Mouse (Mus musculus): Measurements from ENCODE around the gene Apol8.

The Apol8 gene

DNA sequence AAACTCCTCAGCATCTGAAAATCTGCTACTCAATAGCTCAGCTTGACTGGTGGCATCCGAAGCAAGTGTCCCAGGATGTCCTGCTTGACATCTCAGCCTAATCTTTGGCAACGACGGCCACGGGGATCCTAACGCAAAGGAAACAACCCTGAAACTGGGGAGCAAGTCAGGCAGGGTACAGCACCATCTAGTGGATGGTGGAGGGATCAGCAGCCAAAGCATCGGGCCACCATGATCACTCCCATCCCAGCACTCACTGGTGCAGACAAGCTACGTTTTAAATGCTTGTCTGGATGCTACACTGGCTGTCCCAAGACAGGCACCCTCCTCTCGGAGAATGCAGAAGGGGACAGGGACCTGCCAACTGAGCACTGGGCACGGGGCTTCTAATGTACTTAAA is at the start of gene Apol8:
Gene Apol8 (minus strand): TSS at position 156 of the 400 bp plus-strand sequence.
- no peak for DNase-seq (ENCODE audit: low spot score in 2 of 2)

GRCm38 (mm10) chr15:77805657-77806056 is 48.9 kb upstream of the Apol8 start:
- DNase-seq (ENCODE audit: low spot score in 2 of 2) = no peak

DNA sequence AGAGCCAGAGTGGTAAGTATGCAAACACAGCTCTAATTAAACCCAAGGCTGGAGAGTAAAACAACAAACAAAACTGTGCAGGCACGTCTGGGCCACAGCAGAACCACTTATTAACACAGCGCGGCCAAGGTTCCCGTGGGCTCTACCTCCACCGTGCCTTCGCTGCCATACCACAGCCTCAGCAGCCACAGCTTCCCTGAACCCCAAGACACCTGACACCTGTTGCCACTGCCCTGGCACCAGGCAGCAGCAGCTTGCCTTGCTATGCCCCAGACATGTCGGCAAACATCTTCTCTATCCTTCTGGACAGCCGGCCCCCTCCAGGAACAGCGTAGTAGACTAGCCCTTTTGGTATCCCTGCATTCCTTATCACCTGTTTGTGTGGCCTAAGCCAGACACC is 48.1 kb upstream of the Apol8 start:
- no peak for DNase-seq (ENCODE audit: low spot score in 2 of 2)

DNA sequence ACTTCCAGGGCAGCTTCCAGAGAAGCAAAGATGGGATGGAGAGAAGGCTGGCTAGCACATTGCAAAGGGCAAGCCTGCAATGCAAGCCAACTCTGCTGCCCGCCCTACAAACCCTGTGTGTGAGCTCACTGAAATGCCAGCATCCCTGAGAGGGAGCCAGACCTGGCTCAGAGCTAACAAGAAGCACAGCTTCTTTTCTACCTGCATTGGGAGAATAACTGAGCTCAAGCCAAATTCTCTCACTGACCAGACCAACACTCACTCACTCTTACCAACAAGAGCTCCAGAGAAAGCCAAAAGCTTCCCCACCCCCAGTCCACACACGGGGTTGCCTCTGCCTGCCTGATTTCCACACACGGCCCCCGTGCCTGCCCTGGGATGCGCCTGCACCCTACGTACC is 47.7 kb upstream of the Apol8 start:
- no peak for DNase-seq (ENCODE audit: low spot score in 2 of 2)

GRCm38 (mm10) chr15:77803747-77804146 is 46.9 kb upstream of the Apol8 start:
- no peak for DNase-seq (ENCODE audit: low spot score in 2 of 2)

DNA sequence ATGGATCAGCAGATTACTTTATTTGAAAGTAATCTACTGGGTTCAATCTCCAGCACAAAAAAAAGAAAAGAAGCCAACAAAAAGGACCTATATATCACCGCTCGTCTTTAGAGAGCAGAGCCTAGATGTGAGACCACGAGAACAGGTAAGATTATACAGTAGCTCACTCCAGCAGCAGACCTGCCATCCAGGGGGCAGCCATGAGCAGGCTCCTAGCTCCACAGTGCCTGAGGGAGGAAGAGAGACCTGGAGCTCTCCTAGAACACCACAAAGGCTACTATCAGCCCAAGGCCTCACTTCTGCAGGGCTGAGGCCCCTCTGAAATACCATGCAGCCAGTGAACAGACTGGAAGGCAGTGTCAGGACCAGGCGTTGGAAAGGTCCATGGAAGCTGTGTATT is 46.2 kb upstream of the Apol8 start:
- no peak for DNase-seq (ENCODE audit: low spot score in 2 of 2)

DNA sequence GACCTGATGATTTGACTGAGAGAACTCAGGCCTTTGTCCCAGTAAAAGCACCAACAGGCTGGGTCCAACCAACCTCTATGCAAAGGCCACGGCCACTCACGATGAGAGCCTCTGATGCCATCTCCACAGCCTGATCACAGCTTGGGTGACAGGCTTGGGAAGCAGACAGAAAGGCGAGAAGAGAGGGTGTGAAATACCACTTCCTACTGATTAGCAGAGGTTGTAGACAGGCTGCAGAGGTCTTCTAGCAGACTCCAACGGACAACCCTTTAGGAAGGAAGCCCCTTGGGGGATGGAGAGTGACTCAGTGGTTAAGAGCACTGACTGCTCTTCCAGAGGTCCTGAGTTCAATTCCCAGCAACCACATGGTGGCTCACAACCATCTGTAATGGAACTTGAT is 44.4 kb upstream of the Apol8 start:
- no peak for DNase-seq (ENCODE audit: low spot score in 2 of 2)

GRCm38 (mm10) chr15:77800511-77800910 is 43.7 kb upstream of the Apol8 start:
- DNase-seq (ENCODE audit: low spot score in 2 of 2) = peak in 1 of 2 experiments; percentile 56

DNA sequence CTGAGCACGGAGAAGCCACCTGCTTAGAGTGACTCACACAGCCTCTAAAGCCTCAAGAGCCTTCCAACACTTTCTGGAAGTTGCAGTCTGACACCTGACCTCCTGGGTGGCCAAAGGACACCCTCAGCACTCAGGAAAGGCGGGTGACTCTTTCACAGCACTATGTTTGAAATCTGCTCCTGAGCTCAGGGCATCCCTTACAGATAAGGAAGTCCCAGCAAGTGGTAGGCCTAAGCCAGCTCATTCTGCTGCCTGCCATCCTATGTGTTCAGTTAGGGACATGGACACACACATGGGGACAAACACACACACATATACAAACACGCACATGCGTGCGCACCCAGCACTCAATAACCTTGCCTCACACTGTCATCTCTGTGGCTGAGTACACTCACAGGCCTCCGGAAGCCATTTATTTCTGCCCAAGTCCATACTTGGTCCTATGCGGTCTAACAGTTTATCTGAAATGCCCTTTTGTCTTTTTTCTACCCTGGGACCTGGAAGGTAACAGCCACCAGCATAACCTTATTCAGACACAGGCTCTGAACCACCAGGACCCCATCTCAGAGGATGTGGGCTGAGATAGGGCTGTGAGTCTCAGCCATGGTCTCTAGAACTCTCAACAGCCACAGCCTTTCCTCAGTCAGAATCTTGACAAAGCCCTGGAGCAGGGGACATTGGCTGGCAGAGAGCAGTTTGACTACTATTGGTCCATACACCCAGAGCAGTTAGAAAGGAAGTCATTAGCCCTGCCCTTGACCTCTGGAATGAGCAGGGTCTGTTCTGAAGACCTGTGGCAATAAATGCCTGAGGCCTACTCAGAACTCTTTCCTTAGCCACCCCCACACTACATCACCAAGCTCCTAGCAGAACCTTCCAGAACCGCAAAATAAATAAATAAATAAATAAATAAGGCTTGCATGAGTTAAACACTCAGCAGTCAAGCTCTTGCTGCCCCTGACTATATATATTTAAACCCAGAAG is 43.0 kb upstream of the Apol8 start:
- no peak for DNase-seq (ENCODE audit: low spot score in 2 of 2)

GRCm38 (mm10) chr15:77798664-77799490 is 42.1 kb upstream of the Apol8 start:
- peak; percentile 66 to 75 for DNase-seq (ENCODE audit: low spot score in 2 of 2)

- no peak for DNase-seq (ENCODE audit: low spot score in 2 of 2)
These were observed 41.0 kb upstream of the Apol8 start for GRCm38 (mm10) chr15:77797609-77798411.

GRCm38 (mm10) chr15:77796409-77797035 is 39.7 kb upstream of the Apol8 start:
- no peak for DNase-seq (ENCODE audit: low spot score in 2 of 2)

- no peak for DNase-seq (ENCODE audit: low spot score in 2 of 2)
These were observed 38.1 kb upstream of the Apol8 start for GRCm38 (mm10) chr15:77794908-77795356.

DNA sequence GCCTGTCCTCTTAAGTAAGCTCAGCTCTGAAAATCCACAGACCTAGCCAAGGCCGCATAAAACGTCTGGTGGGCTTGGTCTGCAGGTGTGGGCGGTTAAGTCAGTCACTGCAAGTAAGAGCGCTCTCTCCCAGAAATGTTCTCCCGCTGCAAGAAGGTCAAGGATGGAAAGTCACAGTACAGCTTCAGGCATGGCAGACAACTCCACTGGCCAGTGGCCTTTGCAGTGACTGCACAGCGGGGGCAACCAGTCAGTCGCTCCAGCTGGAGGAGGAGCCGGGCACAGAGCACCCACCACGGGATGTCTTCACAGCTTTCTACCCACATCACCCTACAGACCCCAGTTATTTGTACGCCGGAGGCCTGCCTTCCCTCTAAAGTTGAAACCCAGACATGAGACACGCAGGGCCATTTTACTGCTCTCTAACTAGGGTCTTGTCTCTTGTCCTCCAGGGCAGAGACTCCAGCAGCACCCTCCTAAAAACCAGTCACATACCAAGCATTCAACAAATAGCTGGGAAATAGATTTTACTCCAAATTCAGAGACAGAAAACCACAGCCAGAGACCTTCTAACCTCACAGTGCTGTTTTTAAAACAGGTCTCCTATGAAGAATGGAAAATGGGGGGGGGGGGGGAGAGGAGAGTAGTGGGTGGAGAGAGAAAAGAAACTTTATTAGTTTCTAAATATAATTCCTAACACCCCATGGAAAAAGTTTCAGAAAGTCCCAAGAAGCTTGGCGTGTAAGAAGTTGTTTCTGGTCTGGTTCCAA is 37.5 kb upstream of the Apol8 start:
- DNase-seq (ENCODE audit: low spot score in 2 of 2) = no peak

GRCm38 (mm10) chr15:77793554-77793953 is 36.8 kb upstream of the Apol8 start:
- no peak for DNase-seq (ENCODE audit: low spot score in 2 of 2)

GRCm38 (mm10) chr15:77793094-77793493 is 36.3 kb upstream of the Apol8 start:
- DNase-seq (ENCODE audit: low spot score in 2 of 2) = no peak

DNA sequence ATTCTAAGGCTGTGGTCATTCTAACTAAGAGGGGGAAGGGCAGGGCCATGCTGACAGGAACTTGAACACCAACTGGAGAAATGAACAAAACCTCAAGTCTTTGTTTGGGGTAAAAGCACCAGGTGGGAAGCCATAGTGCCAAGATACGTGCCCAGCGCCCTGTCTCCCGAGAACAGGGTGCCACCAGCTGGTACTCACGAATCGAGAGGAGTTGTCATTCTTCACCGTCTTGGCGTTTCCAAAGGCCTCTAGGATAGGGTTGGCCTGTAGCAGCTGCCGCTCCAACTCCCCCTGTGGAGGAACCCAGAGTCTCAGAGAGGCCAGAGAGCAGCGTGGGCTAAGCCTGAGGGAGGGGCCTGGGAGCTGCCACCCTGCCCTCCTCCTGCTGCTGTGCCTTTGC is 35.3 kb upstream of the Apol8 start:
- no peak for DNase-seq (ENCODE audit: low spot score in 2 of 2)

GRCm38 (mm10) chr15:77790656-77791405 is 34.0 kb upstream of the Apol8 start:
- no peak for DNase-seq (ENCODE audit: low spot score in 2 of 2)

DNA sequence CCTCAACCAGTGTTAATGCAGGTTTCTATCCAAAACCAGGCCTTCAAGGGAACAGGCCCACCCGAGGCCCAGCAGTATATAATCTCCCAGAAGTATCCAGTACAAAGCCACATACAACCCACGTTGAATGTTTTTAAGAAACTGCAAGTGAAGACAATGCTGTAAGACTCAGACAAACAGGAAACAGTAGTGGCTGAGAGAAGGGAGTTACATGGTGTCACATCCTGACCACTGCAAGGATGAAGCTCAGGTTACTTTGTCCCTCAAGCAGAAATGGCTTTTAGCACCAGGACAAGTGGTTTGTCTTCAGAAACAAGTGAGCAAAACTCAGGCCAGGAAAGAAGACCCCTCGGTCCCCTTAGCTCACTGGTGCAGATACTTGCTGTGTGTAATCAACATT is 32.4 kb upstream of the Apol8 start:
- no peak for DNase-seq (ENCODE audit: low spot score in 2 of 2)

- DNase-seq (ENCODE audit: low spot score in 2 of 2) = no peak
These were observed 31.6 kb upstream of the Apol8 start for GRCm38 (mm10) chr15:77788356-77788755.
